In genomic region chr2:50181332-50181731, GRCm38 (mm10) we compare ENCODE assay signal across 15 mouse cellular contexts.
A peak's percentile ranks its signal among the peaks of the same experiment; 100 is the strongest.
DNase-seq lines count a peak whose midpoint lies in the region; ATAC-seq and TF ChIP-seq lines count a peak whose summit lies in the region.
"Had no signal": no experiment of that assay in that cellular context is flagged by ENCODE, and none has a peak within 500 bp of the region (broad histone marks: within the 10 kb centered on the region; RNA-seq: fewer than 3 reads in every experiment).

No protein-coding gene starts in this region.

- no peak overlapping the region for H3K4me3 ChIP-seq in lung, postnatal 0 days (ENCODE audit: low read depth, low read length)
- H3K4me3 ChIP-seq: embryonic facial prominence, embryonic 10.5 days; embryonic facial prominence, embryonic 12.5 days; forebrain, embryonic 13.5 days; forebrain, embryonic 15.5 days had no signal

- DNase-seq in adrenal gland, postnatal 14 days = peak; percentile 10
- DNase-seq in adrenal gland, postnatal 25 days = no peak
- peak; percentile 11 for DNase-seq in lung, postnatal 0 days (ENCODE audit: low spot score)
- DNase-seq in lung, postnatal 10 days = no peak
- DNase-seq in layer of hippocampus, postnatal 14 days (ENCODE audit: low spot score in 2 of 2) = no peak
- DNase-seq: adrenal gland, postnatal 10 days; cerebellum, adult 11-12 months; cerebellum, adult 2 months; cerebellum, adult 9-10 months; cerebellum, postnatal 25 days; forebrain, postnatal 0 days had no signal

- no peak overlapping the region for H3K27ac ChIP-seq in lung, postnatal 0 days (ENCODE audit: low read length)
- H3K27ac ChIP-seq: embryonic facial prominence, embryonic 10.5 days; embryonic facial prominence, embryonic 12.5 days; forebrain, embryonic 13.5 days; forebrain, embryonic 15.5 days had no signal

- TF ChIP-seq CTCF in lung, postnatal 0 days (IDR thresholded peaks at IDR 0.05) = no peak

- no peaks in the 10 kb centered on the region for H3K4me1 ChIP-seq in lung, postnatal 0 days (ENCODE audit: insufficient read depth, low read depth, low read length)

- no peaks in the 10 kb centered on the region for H3K27me3 ChIP-seq in lung, postnatal 0 days (replicated peaks; ENCODE audit: insufficient read depth, low read length)
- H3K27me3 ChIP-seq: embryonic facial prominence, embryonic 12.5 days; forebrain, embryonic 13.5 days; forebrain, embryonic 15.5 days had no signal

- 86% methylated on average over 3 of the region's 3 CpGs for WGBS in lung, postnatal 0 days

- H3K36me3 ChIP-seq in lung, postnatal 0 days (ENCODE audit: insufficient read depth, low read length) = no peaks in the 10 kb centered on the region
- H3K36me3 ChIP-seq: embryonic facial prominence, embryonic 10.5 days; embryonic facial prominence, embryonic 12.5 days; forebrain, embryonic 15.5 days had no signal

- no peaks in the 10 kb centered on the region for H3K9me3 ChIP-seq in lung, postnatal 0 days (ENCODE audit: low read length)
- H3K9me3 ChIP-seq: embryonic facial prominence, embryonic 10.5 days; embryonic facial prominence, embryonic 12.5 days; forebrain, embryonic 13.5 days; forebrain, embryonic 15.5 days had no signal

- TF ChIP-seq EP300 in lung, postnatal 0 days (IDR thresholded peaks at IDR 0.05) = no peak

- H3K4me2 ChIP-seq in lung, postnatal 0 days (replicated peaks; ENCODE audit: low read depth, low read length) = no peak overlapping the region
- H3K4me2 ChIP-seq: embryonic facial prominence, embryonic 12.5 days; forebrain, embryonic 13.5 days; forebrain, embryonic 15.5 days had no signal

- ATAC-seq in lung, postnatal 0 days = no peak
- ATAC-seq: forebrain, embryonic 13.5 days; forebrain, embryonic 15.5 days; forebrain, postnatal 0 days had no signal

- H3K9ac ChIP-seq in lung, postnatal 0 days (replicated peaks; ENCODE audit: low read depth) = no peak overlapping the region
- H3K9ac ChIP-seq: embryonic facial prominence, embryonic 12.5 days; forebrain, embryonic 13.5 days; forebrain, embryonic 15.5 days; forebrain, postnatal 0 days had no signal

Comparison
In these comparisons a context has a peak if more than half of its experiments do, and no peak if none do; other contexts are left out.
1. DNase-seq: peak in adrenal gland, postnatal 14 days (single experiment) and lung, postnatal 0 days (single experiment); none in adrenal gland, postnatal 25 days (single experiment), lung, postnatal 10 days (single experiment) and layer of hippocampus, postnatal 14 days (0 of 2).